Mouse (Mus musculus) small intestine, adult 2 months (tissue): ENCODE data around the gene Rps21.

Experiments
- CTCF ChIP-seq: fragments of 200-500 bp; IDR thresholded peaks from 2 replicates; pipeline ENCODE4 v1.5.1; 2012; ENCODE audit warnings: low read depth, mild to moderate bottlenecking, control low read depth, inconsistent platforms, low read length, moderate library complexity, mixed read lengths; ENCODE audit not compliant: insufficient replicate concordance, insufficient read length; ENCODE audit errors: extremely low read depth
- POLR2A ChIP-seq: fragments of 200-500 bp; IDR thresholded peaks from 2 replicates; pipeline ENCODE4 v1.6.1; 2012; ENCODE audit warnings: low read depth, mild to moderate bottlenecking, control low read depth, inconsistent platforms, low read length, moderate library complexity

DNA sequence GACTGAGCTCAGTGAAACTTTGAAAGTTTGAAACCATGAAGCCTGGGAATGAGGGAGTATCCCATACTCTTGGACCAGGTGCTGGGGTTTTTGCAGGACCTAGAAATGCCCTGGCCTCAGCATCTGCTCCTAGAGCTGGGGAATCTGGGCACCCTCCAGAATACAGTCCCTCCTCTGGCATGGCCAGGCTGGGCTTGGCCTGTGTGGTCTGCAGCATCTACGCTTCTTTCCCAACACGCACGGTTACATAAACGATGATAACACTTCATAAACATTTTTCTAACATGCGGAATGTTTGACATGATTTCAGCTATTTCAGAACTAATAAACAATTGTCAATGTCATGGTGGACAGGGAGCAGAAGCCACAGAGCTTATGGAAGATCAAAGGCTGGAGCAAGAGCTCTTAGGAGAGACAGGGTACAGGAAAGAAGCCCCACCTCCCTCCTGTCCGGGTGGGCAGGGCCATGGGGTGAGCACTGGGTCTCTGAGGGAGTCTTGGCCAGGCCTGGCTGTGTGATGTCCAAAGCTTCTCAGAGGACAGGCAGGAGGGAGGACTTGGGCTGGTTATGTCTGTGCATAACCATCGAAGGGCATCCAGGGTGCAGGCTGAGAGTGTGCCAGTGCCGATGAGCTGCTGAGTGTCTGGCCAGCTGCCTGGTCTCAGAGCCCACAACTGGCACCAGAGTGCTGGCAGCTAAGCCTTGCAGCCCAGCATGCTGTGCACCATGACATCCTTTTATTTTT, 49.4 kb downstream of the Rps21 start:
- TF ChIP-seq CTCF (no peak), POLR2A (no peak)
